8 mouse cellular contexts compared by ENCODE assay signal in the genomic region with DNA sequence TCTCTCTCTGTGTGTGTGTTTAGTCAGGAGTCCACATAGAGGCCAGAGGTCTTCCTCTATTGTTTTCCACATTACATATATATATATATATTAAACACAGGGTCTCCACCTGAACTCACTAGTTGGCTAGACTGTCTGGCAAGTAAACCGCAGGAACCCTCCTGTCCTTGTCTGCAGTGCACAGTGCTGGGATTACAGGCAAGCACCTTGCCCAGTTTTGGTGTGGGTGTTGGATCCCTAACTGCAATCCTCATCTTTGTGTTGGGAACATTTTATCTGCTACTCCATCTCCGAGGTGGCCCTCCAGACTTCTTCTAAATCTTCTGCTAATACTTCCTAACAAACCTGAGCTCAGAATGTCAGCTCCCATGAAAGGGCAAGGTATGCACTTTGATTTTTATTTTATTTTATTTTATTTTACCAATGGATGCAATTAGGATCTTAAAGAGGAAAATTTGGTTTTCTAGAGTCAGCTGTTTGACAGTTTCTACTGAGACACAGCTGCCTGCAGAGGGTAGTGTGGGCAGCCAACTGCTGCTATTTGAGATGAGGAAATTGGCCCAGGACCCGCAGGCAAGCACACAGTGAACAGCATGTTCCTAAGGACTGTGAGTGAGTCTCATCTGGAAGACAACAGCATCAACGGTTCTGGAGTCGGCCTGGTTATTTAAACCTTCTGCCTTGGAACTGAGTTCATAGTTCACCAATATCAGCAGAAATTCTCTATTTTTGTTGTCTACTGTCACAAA.
DNase-seq lines count a peak whose midpoint lies in the region; ATAC-seq lines count a peak whose summit lies in the region.
"Had no signal": no experiment of that assay in that cellular context is flagged by ENCODE, and none has a peak within 500 bp of the region (broad histone marks: within the 10 kb centered on the region; RNA-seq: fewer than 3 reads in every experiment).

No protein-coding gene starts in this region.

- H3K27ac ChIP-seq in hindbrain, embryonic 11.5 days (ENCODE audit: low read depth, low read length) = no peak overlapping the region
- H3K27ac ChIP-seq in hindbrain, embryonic 12.5 days = no peak overlapping the region

- no peaks in the 10 kb centered on the region for H3K36me3 ChIP-seq in hindbrain, embryonic 11.5 days (ENCODE audit: control insufficient read depth, insufficient read depth, low read length)
- H3K36me3 ChIP-seq in hindbrain, embryonic 12.5 days = no peaks in the 10 kb centered on the region

- H3K4me1 ChIP-seq in hindbrain, embryonic 11.5 days (replicated peaks; ENCODE audit: control insufficient read depth, insufficient read depth, low read length) = no peaks in the 10 kb centered on the region
- 0 out of 2 replicates have a peak, but pooled peaks cover 5% of the 10 kb centered on the region for H3K4me1 ChIP-seq in hindbrain, embryonic 12.5 days

- H3K27me3 ChIP-seq in hindbrain, embryonic 11.5 days (ENCODE audit: control insufficient read depth, insufficient read depth, low read length) = no peaks in the 10 kb centered on the region
- no peaks in the 10 kb centered on the region for H3K27me3 ChIP-seq in hindbrain, embryonic 12.5 days

- peak; percentile 34 for DNase-seq in ovary, postnatal 36 days (ENCODE audit: low spot score)
- no peak for DNase-seq in ovary, postnatal 10 days (ENCODE audit: low spot score)
- DNase-seq in layer of hippocampus, postnatal 10 days (ENCODE audit: low spot score in 2 of 2) = peak; percentile 38 to 43
- peak; percentile 85 for DNase-seq in skeletal muscle tissue, adult 2 months (ENCODE audit: low read depth, low spot score)
- no peak for DNase-seq in hindbrain, embryonic 11.5 days (ENCODE audit: low spot score)

- no peak overlapping the region for H3K4me2 ChIP-seq in hindbrain, embryonic 11.5 days (replicated peaks; ENCODE audit: low read depth, low read length)
- H3K4me2 ChIP-seq in hindbrain, embryonic 12.5 days (replicated peaks) = no peak overlapping the region

- no peak overlapping the region for H3K9ac ChIP-seq in hindbrain, embryonic 11.5 days (ENCODE audit: low read depth, low read length)
- no peak overlapping the region for H3K9ac ChIP-seq in hindbrain, embryonic 12.5 days

- peak; percentile 67; the same call in 1 of the 2 replicates for ATAC-seq in granulocyte monocyte progenitor cell, adult 5-6 weeks (replicated peaks; ENCODE audit: poor library complexity, severe bottlenecking)
- ATAC-seq in hindbrain, embryonic 11.5 days (ENCODE audit: low FRiP score) = no peak
- no peak for ATAC-seq in hindbrain, embryonic 12.5 days (ENCODE audit: low FRiP score)

- 77% methylated on average over 5 of the region's 5 CpGs for WGBS in hindbrain, embryonic 11.5 days
- 78% methylated on average over 5 of the region's 5 CpGs for WGBS in hindbrain, embryonic 12.5 days

- H3K9me3 ChIP-seq in hindbrain, embryonic 11.5 days (ENCODE audit: control insufficient read depth, low read length) = no peaks in the 10 kb centered on the region
- H3K9me3 ChIP-seq in hindbrain, embryonic 12.5 days (replicated peaks) = no peaks in the 10 kb centered on the region

- no peak overlapping the region for H3K4me3 ChIP-seq in hindbrain, embryonic 11.5 days (ENCODE audit: low read depth, low read length)
- no peak overlapping the region for H3K4me3 ChIP-seq in hindbrain, embryonic 12.5 days
- H3K4me3 ChIP-seq: erythroblast, embryonic 14.5 days had no signal

Comparison
In these comparisons a context has a peak if more than half of its experiments do, and no peak if none do; other contexts are left out.
1. DNase-seq: peak in ovary, postnatal 36 days (single experiment), layer of hippocampus, postnatal 10 days (2 of 2) and skeletal muscle tissue, adult 2 months (single experiment); none in ovary, postnatal 10 days (single experiment) and hindbrain, embryonic 11.5 days (single experiment).